Mouse (Mus musculus): ENCODE results near the gene Gabarap.

The Gabarap gene

DNA sequence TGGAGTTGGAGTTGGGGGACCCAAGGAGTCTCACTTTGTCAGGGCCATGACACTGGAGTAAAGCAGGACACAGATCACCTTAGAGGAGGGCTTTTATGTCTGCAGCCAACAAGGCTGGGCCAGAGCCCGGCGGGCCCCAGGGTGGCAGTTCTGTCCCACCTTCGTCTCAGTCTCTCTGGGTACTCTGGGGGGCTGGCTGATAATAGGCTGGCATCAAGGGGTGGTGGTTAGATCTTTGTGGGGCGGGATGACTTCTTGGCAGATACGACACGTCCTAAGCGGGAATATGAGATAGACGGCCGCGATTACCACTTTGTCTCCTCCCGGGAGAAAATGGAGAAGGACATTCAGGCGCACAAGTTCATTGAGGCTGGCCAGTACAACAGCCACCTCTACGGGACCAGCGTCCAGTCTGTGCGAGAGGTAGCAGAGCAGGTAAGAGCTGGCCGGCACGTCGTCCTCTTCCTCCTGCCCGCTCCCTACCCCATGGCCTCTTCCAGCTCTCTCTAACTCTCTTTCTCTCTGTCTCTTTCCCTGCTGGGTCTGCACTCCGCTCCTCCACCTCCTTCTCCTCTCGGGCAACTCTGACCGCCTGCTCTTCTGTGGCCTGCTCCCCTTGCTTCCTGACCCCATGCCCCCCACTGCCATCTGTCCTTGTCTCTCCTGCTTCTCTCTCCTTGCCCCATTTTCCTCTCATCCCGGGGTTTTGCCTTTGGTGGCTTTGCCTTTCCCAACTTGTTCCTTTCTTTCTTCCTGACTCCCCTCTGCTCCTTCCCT is 51.6 kb downstream of the Gabarap start:
- DNase-seq (ENCODE audit: extremely low read depth, insufficient read length, low spot score) = no peak

DNA sequence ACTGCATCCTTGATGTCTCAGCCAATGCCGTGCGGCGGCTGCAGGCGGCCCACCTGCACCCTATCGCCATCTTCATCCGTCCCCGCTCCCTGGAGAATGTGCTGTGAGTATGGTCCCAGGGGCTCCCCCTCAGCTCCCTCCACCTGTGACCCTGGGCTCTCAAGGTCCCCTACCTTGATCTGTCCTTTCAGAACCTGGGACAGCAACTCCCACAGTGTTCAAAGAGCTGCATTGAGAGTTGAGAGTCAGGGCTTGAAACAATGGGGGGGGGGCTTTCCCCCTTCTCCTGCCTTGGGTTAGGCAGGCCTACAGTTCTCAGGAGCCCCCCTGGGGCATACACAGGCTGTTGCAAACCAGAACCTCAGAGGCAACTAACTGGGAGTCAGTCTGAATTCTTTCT is 52.7 kb downstream of the Gabarap start:
- DNase-seq (ENCODE audit: extremely low read depth, insufficient read length, low spot score) = no peak
